Mouse (Mus musculus): ENCODE measurements at regions not wholly inside any gene's neighbourhood (a gene's known extent, or its start where the extent isn't known, plus 50 kb on each side); places are given as distances from the start of the nearest gene placed in this dataset.

DNA sequence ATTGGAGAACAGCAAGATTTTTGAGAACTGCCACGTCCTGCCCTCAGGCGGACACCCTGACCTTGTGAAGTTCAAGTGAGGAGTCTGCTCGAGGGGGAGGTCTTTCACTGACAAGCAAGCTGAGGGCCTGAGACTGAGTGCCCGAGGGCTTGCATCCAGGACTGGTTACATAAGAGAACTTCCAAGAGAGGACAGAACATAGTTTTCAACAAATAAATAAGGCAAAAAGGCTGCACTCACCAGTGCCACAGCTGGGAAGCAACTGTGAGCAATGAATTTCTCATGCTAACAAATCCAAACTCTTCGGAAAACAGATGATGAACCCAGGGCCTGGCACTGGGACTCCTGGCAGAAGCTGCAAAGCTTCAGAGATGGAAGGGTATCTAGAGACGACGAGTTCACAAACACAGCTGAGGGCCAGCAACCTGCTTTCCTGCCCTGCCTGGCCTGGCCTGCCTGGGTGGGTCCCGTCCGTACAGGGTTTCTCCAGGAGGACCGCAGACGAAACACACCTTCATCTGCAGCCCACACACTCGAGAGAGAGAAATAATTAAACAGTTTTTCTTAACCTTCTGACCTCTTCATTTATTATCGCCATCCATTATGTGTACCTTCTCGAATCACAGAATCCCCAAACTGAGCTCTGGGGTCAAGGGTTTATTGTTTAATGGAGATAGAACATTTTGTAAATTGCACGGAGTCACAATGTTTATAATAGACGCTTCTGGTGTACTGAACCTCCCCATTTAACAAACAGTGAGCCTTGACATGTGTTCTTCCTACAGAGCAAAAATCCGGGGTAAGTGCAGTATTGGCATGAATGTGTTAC, 334.3 kb upstream of the Ddhd1 start:
- peak; percentile 79 for DNase-seq

- DNase-seq: no peak
Measured at GRCm38 (mm10) chr14:45992870-45993135, 334.9 kb upstream of the Ddhd1 start.

DNA sequence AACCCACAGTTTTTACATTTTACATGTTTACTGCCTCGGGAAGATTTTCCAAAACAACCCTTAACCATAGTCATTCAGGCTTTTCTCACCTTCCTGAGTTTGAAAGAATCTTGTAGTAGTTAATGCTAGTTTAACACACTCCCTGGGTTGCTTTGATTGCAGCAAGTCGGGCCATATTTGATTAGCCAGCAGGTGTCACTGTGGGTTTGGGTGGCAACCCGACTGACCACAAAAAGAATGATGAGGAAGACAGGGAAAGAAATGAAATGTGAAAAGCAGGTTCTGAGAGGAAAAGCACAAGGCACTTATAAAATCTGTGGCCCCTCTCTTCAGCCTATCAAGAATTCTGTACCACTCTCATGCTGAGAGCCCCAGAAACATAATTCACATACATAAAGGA, 335.7 kb upstream of the Ddhd1 start:
- DNase-seq: peak; percentile 88

DNA sequence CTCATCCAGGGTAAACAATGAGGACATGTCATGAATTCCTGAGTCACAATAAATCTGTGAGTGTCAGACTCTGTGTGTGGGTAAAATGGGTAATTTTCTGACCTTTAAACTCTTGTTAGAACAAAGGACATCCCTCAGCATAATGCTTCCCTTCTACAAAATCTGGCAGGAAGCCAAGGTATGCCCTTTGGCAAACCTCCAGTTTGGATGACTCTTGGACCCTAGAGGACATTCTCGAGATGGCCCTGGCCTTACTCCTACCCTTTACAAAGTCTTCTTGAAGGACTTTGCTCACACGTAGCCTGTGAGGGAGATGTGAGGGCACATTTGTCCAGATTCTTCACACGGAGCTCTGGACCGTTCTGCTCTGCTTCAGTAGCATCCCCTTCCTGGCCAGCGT, 338.8 kb upstream of the Ddhd1 start:
- DNase-seq: peak; percentile 82

GRCm38 (mm10) chr14:46004078-46004477, 346.1 kb upstream of the Ddhd1 start:
- DNase-seq: peak; percentile 36

DNA sequence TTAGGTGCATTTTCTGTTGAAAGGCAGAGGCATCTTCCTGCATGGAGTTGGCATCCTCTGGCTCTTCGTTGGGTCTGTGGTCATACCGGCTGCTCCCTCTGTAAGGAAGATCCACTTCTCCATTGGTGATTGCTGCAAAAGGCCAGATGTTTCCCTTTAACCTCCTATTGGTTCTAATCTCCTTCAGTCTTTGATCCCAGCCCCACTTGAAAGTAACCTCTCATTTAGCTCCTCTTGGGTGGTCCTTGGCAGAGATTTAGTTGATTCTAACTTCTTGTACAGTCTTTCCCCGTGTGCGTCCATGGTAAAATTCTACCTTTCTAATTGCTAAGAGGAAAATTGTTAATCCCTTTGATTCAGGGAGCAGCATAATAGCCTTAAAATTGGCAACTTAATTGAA, 347.4 kb upstream of the Ddhd1 start:
- no peak for DNase-seq

DNA sequence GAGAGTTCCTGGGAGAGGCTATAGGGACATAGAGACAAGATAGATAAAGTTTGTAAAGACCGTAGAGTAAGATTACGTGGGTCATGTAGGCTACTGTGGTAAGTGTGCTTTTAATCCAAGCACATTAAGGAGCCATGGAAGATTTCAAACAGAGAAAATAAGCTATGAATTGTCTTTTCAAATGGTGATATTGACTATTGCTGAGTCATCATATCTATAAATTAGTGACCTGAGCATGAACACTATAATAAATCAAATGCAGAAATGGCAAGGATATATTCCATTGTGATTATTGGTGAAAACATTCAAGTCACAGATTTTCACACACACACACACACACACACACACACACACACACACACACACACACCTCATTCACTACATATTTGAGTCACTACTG, 355.3 kb upstream of the Ddhd1 start:
- no peak for DNase-seq

DNA sequence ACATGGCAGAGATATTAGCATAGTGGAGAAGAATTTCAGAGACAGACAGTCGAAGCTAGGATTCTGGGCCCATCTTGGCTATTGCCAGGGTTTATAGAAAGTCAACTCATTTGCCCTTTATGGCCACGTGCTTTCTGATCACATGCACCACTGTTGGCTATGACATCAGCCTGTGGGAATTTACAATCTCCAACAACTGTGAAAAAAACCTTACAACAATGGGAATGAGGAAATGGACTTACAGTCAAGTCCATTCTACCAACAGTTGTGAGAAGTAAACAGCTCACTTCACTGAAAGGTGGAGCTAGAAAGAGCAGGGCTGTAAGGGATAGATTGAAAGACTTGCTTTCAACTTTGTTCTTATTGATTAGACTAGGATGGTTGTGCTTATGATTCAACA, 356.1 kb upstream of the Ddhd1 start:
- no peak for DNase-seq

DNA sequence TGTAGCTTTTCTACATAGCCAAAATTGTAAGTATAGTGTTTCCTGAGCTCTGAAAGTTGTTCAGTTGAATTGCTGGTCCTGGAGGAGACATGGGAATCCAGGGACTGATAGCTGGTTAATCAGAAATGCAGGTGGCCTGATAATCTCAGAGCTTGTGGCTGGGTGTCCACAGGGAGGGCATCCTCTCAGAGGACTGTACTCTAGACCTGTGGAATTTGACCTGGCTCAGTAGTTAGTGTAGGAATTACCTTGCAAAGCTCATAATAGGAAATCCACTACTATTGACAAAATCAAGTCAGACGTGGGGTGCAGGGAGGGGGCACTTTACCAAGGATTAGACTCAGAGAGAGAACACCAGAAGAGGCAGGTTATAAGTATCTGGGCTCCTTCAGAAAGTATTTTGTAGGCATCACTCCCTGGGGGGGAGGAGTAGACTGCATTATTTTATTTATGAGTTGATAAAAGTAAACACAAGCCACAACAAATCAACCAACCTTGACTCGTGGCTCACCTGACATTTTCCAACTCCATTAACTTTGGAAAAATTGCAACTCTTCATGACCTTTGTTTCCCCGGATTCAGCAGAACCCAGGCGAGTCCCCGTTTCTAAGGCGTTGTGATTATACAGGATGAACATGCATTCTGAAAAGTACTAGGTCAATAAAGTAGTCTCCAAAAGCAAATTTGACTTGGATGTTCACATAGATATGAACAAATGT, 357.9 kb upstream of the Ddhd1 start:
- no peak for DNase-seq

- DNase-seq: no peak
Measured at GRCm38 (mm10) chr14:46016701-46017106, 358.8 kb upstream of the Ddhd1 start.

DNA sequence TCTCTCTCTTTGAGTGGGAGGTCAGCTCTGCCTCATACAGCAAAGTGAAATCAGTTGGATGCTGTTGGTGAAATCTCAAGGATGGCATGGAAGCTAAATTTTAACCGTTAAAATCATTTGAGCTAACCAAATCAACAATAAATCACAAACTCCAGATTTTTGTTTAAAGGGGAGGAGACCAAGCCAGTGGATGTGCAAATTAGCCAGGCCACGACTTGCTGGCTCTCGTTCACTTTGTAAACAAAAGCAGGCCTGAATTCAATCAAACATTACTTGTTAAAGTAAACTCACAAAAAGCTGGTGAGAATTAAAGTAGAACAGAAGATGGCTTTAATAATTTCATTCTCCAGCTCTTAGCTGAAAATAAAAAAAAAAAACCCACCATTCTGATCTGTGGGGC, 359.3 kb upstream of the Ddhd1 start:
- DNase-seq: peak; percentile 35

- no peak for DNase-seq
Measured at GRCm38 (mm10) chr14:46017976-46018375, 360.0 kb upstream of the Ddhd1 start.

- peak; percentile 47 for DNase-seq
Measured at GRCm38 (mm10) chr14:46019240-46020025, 359.8 kb upstream of the Gm15217 start.

GRCm38 (mm10) chr14:46034301-46034700, 344.9 kb upstream of the Gm15217 start:
- no peak for DNase-seq

DNA sequence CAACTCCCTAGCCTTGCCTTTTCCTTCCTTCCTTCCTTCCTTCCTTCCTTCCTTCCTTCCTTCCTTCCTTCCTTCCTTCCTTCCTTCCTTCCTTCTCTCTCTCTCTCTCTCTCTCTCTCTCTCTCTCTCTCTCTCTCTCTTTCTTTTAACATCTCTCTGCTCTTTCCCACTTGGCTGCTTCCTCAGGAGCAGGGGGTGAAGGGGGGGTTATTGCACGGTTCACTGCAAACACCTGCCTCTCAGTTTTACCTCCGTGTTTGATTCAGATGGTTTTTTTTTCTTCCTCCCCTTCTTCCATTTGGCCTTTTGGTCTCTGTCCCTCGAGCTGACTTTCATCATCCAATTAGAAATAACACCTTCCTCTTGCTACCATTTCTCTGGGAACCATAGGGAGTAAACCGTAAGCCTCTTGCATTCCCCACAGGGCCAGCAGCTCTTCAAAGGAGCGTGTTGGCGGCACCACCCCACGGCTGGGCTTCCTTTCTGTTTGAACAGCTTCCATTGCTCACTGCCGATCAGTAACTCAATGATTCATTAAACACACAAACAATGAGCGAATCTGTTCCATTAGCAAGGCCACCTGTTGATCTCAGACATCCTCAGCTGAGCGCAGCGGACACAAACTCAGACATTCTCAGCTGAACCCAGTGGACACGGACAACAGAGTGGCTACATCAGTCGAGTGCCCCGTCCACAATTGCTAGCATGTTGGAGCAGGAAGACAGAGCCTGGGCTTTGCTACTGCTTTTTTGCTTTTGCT, 318.4 kb upstream of the Gm15217 start:
- DNase-seq: peak; percentile 32

DNA sequence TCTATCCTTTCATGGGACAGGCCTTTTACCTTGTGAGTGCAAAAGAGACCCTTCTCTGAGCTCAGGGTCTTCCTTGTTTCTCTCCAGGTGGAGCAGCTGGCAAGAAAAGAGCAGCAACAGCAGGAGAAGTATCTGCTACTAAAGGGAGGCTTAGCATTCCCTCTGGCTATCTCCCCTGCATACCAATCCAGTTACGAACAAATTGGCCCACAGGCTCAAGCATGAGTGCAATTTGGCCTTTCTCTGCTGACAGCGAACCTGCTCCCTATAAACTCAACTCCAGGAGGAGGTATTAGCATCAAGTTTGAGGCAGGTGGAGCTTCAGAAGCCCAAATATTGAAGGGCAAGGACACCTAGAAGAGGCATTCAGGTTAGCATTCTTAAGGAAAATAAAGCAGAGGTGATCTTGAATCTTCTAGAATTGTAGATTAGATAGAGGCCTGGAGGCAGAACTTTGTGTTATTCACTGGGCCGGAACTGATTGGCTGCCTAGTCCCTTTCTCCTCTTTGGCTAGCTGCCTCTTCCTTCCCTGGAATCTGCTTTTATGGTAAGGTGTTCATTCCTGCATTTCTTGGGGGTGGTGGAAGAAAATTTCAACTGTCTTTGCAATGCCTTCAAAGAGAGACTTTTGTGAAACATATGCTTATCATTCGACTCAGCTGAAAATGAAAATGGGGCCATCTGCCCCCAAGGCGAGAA, 312.0 kb upstream of the Gm15217 start:
- DNase-seq: peak; percentile 33

DNA sequence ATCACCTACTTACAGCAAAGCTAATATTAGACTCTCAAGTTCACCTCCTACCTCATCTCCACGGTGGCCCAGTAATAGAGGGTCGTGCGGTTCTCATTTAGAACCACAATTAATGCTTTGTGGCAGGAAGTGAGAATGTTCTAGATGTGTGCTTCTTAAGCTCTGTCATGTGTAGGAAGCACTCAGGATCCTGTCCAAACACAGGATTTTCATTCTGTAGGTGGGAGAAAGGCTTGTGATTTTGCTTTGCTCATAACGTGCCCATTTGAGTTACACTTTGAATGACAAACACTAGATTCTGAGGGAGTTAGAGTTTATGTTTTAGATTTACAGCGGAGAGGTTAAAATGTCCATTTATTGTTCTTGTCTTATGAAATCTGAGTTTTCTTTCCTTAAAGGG, 308.0 kb upstream of the Gm15217 start:
- no peak for DNase-seq

- peak; percentile 31 for DNase-seq
Measured at GRCm38 (mm10) chr14:46076738-46077137, 302.5 kb upstream of the Gm15217 start.

DNA sequence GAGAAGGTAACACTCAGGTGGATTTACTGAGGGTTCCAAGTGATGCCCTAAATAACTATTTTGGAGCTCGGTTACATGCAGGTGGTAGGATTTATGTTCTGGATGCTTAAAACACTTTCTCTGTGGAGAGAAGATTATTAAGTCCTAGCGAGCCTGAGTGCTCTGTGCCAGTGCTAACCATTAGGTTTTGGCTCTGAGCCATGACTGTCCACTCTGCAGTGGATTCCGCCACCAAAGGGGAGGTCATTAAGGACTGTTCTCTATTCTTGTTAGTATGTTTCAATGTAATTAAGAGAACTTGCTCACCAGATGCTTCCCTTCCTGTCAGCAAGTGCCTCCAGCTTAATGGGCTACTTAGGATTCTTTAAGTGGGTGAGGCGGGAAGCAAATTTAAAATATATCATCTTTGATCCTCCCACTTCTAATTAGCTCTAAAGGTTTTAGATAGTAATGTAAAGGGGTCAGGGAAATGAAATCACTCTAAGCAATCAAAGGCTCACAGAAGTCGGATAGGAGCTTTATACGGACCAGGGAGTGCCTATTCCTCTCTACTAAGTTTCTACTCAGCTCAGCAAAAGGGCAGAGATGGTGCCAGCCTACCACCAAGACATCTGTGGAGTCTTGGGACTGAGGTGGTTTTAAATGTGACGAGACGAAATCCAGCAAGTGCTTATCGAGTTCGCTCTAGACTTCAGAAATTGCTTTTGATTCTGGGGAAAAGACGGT, 301.6 kb upstream of the Gm15217 start:
- no peak for DNase-seq

- DNase-seq: no peak
Measured at GRCm38 (mm10) chr14:46082646-46083045, 296.6 kb upstream of the Gm15217 start.

DNA sequence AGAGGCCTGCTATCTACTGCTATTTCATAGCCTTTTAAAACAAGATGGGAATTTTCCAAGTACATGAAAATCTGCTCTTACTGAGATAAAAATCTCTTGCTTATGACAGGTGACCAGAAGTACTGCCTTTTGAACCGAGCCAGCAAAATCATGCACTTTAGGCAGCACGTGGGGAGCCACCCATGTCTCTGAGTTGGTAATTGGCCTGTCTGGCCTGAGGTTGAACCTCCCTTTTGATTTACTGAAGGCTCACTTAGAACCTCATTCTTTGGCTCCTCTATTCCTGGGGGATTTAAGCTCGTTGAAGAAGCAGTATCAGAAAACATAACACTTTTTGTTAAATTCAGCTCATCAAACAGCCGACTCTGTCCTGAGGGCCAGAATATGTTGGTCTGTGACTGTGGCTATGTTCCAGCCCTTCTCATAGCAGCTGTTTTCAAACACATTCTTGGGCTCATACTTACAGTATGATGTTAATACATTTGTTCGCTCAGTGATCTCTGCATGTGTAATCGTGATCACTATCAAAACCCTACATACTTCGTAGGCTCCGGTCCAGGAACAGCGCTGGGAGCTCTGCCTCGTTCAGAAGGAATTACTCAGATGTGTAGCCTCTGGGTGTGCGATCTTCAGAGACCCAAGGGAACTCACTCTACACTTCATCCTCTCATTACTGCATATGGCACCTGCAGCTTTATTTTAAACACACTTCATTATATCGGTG, 290.1 kb upstream of the Gm15217 start:
- DNase-seq: peak; percentile 49
